Mouse (Mus musculus) C3H10T1/2 (cell line): Measurements from ENCODE around the gene Thap3. TPM values are rescaled to one million over a fixed set of nuclear protein-coding genes. Genes with fewer than 3 reads are reported as not detected.

Experiments used
- polyA plus RNA-seq, 2 experiments: library from polyadenylated mRNA; unstranded; fragments of >200 nt; fragmentation: generic; extraction: Trizol; gene quantifications; one replicate each; pipeline ENCODE4 v1.2.1; 2012; ENCODE audit warnings: missing spikeins in 2 of 2

The Thap3 gene
- polyA plus RNA-seq = 10 to 100 TPM; 25.3 to 55.1 TPM

GRCm38 (mm10) chr4:151988342-151989109, at the start of gene Thap3:
Gene Thap3 (minus strand): TSS chr4:151988997.

GRCm38 (mm10) chr4:152038225-152038984, 49.6 kb upstream of the Thap3 start, which contains the start of gene Tas1r1:
Gene Tas1r1 (minus strand): TSS chr4:152038568.

GRCm38 (mm10) chr4:152027524-152027923, 38.7 kb upstream of the Thap3 start, which contains the start of gene Zbtb48:
Gene Zbtb48 (minus strand): TSS chr4:152027671.

GRCm38 (mm10) chr4:152008622-152009075, 19.9 kb upstream of the Thap3 start, which contains the start of gene Klhl21:
Gene Klhl21 (plus strand): TSS chr4:152008803.

GRCm38 (mm10) chr4:151996173-151996950, 7.6 kb upstream of the Thap3 start, which contains the start of gene Phf13:
Gene Phf13 (minus strand): TSS chr4:151996258.

GRCm38 (mm10) chr4:151933505-151934214, 55.1 kb downstream of the Thap3 start, which contains the start of gene Dnajc11:
Gene Dnajc11 (plus strand): TSS chr4:151933691.

Other genes with a start within 250 kb of the Thap3 start
- 10 to 100 TPM; 31.9 to 35.1 TPM for gene Camta1, start 127.1 kb downstream of the Thap3 start, polyA plus RNA-seq
- gene Dnajc11, start 55.3 kb downstream of the Thap3 start, polyA plus RNA-seq = 10 to 100 TPM; 30.3 to 36.1 TPM
- 10 to 100 TPM in 1 of 2 experiments, 1 to 10 TPM in 1; 5.6 to 19.0 TPM for gene Phf13, start 7.3 kb upstream of the Thap3 start, polyA plus RNA-seq
- gene Klhl21, start 19.8 kb upstream of the Thap3 start, polyA plus RNA-seq = 1 to 10 TPM; 4.6 to 7.4 TPM
- gene Zbtb48, start 38.7 kb upstream of the Thap3 start, polyA plus RNA-seq = 1 to 10 TPM; 4.5 to 8.4 TPM
- under 1 TPM; 0.06 to 0.44 TPM for gene Tas1r1, start 49.6 kb upstream of the Thap3 start, polyA plus RNA-seq
- 10 to 100 TPM; 10.1 to 10.4 TPM for gene Nol9, start 50.3 kb upstream of the Thap3 start, polyA plus RNA-seq
- 10 to 100 TPM in 1 of 2 experiments, 1 to 10 TPM in 1; 3.5 to 37.6 TPM for gene Plekhg5, start 83.5 kb upstream of the Thap3 start, polyA plus RNA-seq
- gene Tnfrsf25, start 126.9 kb upstream of the Thap3 start, polyA plus RNA-seq = 1 to 10 TPM in 1 of 2 experiments, under 1 TPM in 1; 0.04 to 8.1 TPM
- gene Espn, start 163.4 kb upstream of the Thap3 start, polyA plus RNA-seq = 1 to 10 TPM in 1 of 2 experiments, under 1 TPM in 1; 0.40 to 1.6 TPM
- gene Hes2, start 169.9 kb upstream of the Thap3 start, polyA plus RNA-seq = not detected
- gene Acot7, start 189.1 kb upstream of the Thap3 start, polyA plus RNA-seq = 100 to 1,000 TPM; 212 to 321 TPM